Mouse (Mus musculus): ENCODE results near the gene Ube3b. TPM values are rescaled to one million over a fixed set of nuclear protein-coding genes. Genes with fewer than 3 reads are reported as not detected.

The Ube3b gene
- polyA plus RNA-seq, 1 experiment from 2014 or later, result 41.1 TPM

DNA sequence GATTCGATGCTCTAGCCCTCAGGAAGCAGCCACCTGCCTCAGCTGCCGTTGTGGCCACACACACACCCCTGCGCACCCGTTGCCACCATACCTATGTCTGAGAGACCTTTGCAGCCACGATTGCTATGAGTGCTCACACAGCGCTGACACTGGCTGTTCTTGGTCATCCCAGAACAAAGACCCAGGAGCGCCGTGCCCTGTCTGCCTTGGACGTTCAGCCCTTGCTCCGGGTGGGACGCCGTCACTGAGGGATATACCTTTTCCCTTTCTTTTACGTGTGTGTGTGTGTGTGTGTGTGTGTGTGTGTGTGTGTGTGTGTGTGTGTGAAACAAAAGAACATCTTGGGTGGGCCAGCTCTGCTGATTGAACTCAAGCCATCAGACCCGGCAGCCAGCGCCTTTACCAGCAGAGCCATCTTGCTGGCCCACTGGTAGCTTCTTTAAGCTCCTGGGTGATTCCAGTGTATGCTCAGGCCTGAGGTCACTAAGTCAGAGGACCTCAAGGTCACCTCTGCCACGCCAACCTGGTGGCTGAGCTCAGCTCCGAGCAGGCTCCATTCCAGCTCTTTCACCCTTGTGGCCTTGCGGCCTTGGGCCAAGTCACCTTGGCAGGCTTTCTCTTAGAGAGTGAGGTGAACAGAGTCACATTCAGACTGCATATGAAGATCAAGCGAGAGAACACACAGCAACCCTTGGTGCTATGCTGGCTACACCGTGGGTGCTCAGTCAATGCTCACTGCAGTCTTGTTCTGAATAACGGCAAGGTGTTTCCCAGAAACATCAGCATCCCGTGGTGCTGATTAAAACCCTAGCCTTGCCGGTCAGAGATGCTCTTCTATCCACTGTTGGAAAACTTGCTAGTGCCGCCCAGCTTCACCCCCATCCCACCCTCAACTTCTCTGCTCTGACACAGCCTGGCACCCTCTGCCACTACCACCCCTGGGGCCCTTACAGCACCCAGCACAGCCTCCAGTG, 81.9 kb downstream of the Ube3b start:
- H3K27me3 ChIP-seq (replicated peaks), result peaks cover 18% of the 10 kb centered on the region
- no peak for ATAC-seq (ENCODE audit: extremely low read depth, insufficient number of reproducible peaks, low FRiP score, low TSS enrichment)
- peaks cover 44% of the 10 kb centered on the region for H3K4me1 ChIP-seq
- no peak overlapping the region for H3K27ac ChIP-seq (replicated peaks)
- no peak overlapping the region for H3K9ac ChIP-seq
- 80% methylated on average over 23 of the region's 24 CpGs for WGBS
- H3K9me3 ChIP-seq, result no peaks in the 10 kb centered on the region
- no peak overlapping the region for H3K4me2 ChIP-seq
- H3K36me3 ChIP-seq, result no peaks in the 10 kb centered on the region
- H3K4me3 ChIP-seq, result no peak overlapping the region

GRCm38 (mm10) chr5:114464561-114464960, 84.2 kb downstream of the Ube3b start:
- no peak overlapping the region for H3K27ac ChIP-seq (replicated peaks)
- no peak overlapping the region for H3K4me3 ChIP-seq
- no peaks in the 10 kb centered on the region for H3K9me3 ChIP-seq
- H3K4me2 ChIP-seq, result no peak overlapping the region
- whole genome bisulfite sequencing, result 69% methylated on average over 2 of the region's 2 CpGs
- no peak for ATAC-seq (ENCODE audit: extremely low read depth, insufficient number of reproducible peaks, low FRiP score, low TSS enrichment)
- no peak overlapping the region for H3K9ac ChIP-seq
- peaks cover 9% of the 10 kb centered on the region; the same call in 1 of the 2 replicates for H3K27me3 ChIP-seq (replicated peaks)
- no peaks in the 10 kb centered on the region for H3K36me3 ChIP-seq
- H3K4me1 ChIP-seq, result peaks cover 44% of the 10 kb centered on the region

DNA sequence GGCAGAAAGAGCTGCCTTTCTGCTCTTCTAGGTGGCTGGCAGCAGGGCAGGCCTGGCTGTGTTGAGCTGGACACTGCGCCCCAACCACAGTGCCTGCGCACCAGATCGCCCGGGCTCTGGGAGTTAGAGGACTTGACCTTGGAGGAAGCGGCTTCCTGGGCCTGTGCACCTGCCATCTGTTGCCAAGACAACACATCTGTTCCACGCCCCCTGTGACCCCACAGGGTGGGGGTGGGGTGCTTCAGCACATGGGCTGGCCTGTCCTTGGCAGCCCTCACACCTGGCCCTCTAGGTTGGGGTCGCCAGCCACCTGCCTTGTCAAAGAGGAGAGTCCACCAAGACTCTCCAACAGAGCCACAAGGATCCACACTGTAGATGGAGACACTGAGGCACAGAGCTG, 85.2 kb downstream of the Ube3b start:
- Histone ChIP-seq H3K36me3 (no peaks in the 10 kb centered on the region), H3K9ac (0 out of 2 replicates have a peak overlapping the region, but pooled peaks have one; percentile 28)
- 72% methylated on average over 7 of the region's 7 CpGs for WGBS

DNA sequence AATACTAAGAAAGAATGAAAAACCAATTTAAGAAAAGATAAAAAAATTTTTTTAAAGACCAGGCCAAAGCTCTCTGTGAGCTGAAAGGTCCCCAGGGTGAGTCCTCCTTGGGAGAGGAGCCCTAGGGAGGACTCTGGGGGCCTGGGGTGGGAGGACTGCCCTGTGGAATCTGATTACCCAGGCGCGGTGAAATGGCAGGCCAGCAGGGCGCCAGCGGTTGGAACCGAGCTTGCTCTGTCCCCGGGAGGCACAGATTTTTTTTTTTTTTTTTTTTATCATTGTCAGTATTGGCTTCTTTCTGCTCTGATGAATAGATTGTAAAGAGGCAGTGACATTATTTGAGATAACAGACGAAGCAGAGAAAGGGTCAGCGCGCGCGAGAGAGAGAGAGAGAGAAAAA, 86.6 kb downstream of the Ube3b start:
- H3K27ac ChIP-seq (replicated peaks), result peak overlapping the region; percentile 86
- peaks cover 38% of the 10 kb centered on the region for H3K4me1 ChIP-seq
- peak overlapping the region; percentile 63 for H3K9ac ChIP-seq
- no peaks in the 10 kb centered on the region for H3K36me3 ChIP-seq
- WGBS, result under 1% methylated on average over 11 of the region's 11 CpGs
- peak overlapping the region; percentile 66 for H3K4me2 ChIP-seq
- peak overlapping the region; percentile 42 for H3K4me3 ChIP-seq
- peak; percentile 32; the same call in 1 of the 2 replicates for ATAC-seq (ENCODE audit: extremely low read depth, insufficient number of reproducible peaks, low FRiP score, low TSS enrichment)
- H3K27me3 ChIP-seq (replicated peaks), result no peaks in the 10 kb centered on the region
- H3K9me3 ChIP-seq, result no peaks in the 10 kb centered on the region

More for the DNA sequence above, 85.2 kb downstream of the Ube3b start:
- Histone ChIP-seq H3K4me3 (no peak overlapping the region), H3K27me3 (replicated peaks) (no peaks in the 10 kb centered on the region), H3K9me3 (no peaks in the 10 kb centered on the region), H3K4me1 (peaks cover 44% of the 10 kb centered on the region), H3K27ac (replicated peaks) (no peak overlapping the region), H3K4me2 (no peak overlapping the region)
- no peak for ATAC-seq (ENCODE audit: extremely low read depth, insufficient number of reproducible peaks, low FRiP score, low TSS enrichment)

DNA sequence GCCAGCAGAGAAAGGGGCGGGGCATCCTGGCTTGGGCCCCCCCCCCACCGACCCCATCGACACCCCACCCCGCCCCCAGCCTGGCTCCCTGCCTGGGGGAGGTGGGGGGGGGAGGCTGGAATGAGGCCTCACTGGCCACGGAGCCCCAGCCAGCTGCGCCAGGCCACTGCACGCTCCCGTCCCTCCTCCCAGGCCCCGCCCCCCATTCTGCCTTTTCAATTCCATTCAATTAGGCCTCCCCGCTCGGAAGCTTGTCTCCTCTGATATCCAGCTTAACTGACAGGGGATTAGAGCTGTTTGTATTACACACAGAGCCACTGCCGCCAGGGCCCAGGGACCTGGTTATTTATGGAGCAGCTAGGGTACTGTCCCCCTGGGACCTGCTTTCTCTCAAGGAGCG, 87.0 kb downstream of the Ube3b start:
- H3K9ac ChIP-seq, result peak overlapping the region; percentile 63
- no peaks in the 10 kb centered on the region for H3K36me3 ChIP-seq
- H3K27me3 ChIP-seq (replicated peaks), result no peaks in the 10 kb centered on the region
- peak overlapping the region; percentile 42 for H3K4me3 ChIP-seq
- peak overlapping the region; percentile 66 for H3K4me2 ChIP-seq
- peak overlapping the region; percentile 86 for H3K27ac ChIP-seq (replicated peaks)
- ATAC-seq (ENCODE audit: extremely low read depth, insufficient number of reproducible peaks, low FRiP score, low TSS enrichment), result peak; percentile 66; the same call in 1 of the 2 replicates
- WGBS, result 0% methylated on average over 11 of the region's 13 CpGs
- peaks cover 35% of the 10 kb centered on the region for H3K4me1 ChIP-seq
- no peaks in the 10 kb centered on the region for H3K9me3 ChIP-seq

DNA sequence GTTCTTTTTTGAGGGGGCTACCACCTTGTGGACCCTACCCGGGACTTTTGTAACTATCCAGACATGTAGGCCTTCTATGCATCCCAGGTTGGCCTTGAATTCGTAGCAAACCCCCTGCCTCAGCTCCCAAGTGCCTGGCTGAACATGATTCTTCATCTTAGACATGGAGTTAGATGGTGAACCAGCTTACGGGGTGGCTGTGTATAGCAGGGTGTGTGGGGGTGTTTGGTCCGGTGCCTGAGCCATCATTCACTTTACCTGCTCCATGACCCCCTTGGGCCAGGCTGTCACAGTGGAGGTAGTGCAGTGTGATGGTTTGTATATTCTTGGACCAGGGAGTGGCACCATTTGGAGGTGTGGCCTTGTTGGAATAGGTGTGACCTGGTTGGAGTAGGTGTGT, 87.6 kb downstream of the Ube3b start:
- H3K27ac ChIP-seq (replicated peaks), result peak overlapping the region; percentile 86
- no peaks in the 10 kb centered on the region for H3K27me3 ChIP-seq (replicated peaks)
- peak overlapping the region; percentile 42 for H3K4me3 ChIP-seq
- peaks cover 34% of the 10 kb centered on the region for H3K4me1 ChIP-seq
- WGBS, result 57% methylated on average over 4 of the region's 4 CpGs
- H3K9ac ChIP-seq, result peak overlapping the region; percentile 63
- no peaks in the 10 kb centered on the region for H3K9me3 ChIP-seq
- H3K4me2 ChIP-seq, result peak overlapping the region; percentile 66
- no peaks in the 10 kb centered on the region for H3K36me3 ChIP-seq
- no peak for ATAC-seq (ENCODE audit: extremely low read depth, insufficient number of reproducible peaks, low FRiP score, low TSS enrichment)

DNA sequence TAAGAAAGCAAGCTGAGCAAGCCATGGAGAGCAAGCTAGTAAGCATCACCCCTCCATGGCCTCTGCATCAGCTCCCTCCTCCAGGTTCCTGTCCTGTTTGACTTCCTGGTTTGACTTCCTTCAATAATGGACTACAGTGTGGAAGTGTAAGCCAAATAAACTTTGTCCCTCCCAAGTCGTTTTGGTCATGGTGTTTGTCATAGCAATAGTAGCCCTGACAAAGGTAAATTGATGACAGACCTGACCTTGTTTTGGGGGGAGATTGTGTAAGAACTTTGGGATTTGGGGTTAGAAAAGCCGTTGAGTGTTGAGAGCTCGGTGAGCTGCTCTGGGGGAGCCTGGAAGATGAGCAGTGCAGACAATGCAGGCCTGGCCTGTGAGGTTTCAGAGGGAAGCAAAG, 90.0 kb downstream of the Ube3b start:
- Histone ChIP-seq H3K27me3 (replicated peaks) (0 out of 2 replicates have a peak, but pooled peaks cover 6% of the 10 kb centered on the region), H3K4me3 (no peak overlapping the region), H3K36me3 (no peaks in the 10 kb centered on the region), H3K4me1 (peaks cover 26% of the 10 kb centered on the region), H3K9ac (no peak overlapping the region), H3K27ac (replicated peaks) (no peak overlapping the region), H3K4me2 (no peak overlapping the region), H3K9me3 (no peaks in the 10 kb centered on the region)
- no peak for ATAC-seq (ENCODE audit: extremely low read depth, insufficient number of reproducible peaks, low FRiP score, low TSS enrichment)
- 66% methylated on average over 3 of the region's 3 CpGs for WGBS

Small RNAs within 50 kb of the gene (microRNA-seq; reads per million reads assigned to microRNA genes)
- not detected for gene Mir7027

Other genes starting within 250 kb of the Ube3b start
- 8.9 and 9.5 TPM in 2 replicates for gene Acacb, start 234.1 kb upstream of the Ube3b start, polyA plus RNA-seq (2015; fragmentation: Nextera tagmentation; extraction: Ambion mirVana)
- not detected in 2 replicates for gene Foxn4, start 106.8 kb upstream of the Ube3b start, polyA plus RNA-seq (2015; fragmentation: Nextera tagmentation; extraction: Ambion mirVana)
- gene Myo1h, start 91.4 kb upstream of the Ube3b start, polyA plus RNA-seq (2015; fragmentation: Nextera tagmentation; extraction: Ambion mirVana), result 0.68 and 0.86 TPM in 2 replicates
- 87.9 and 93.7 TPM in 2 replicates for gene Kctd10, start 99 bp upstream of the Ube3b start, polyA plus RNA-seq (2015; fragmentation: Nextera tagmentation; extraction: Ambion mirVana)
- gene Mmab, start 63.5 kb downstream of the Ube3b start, polyA plus RNA-seq (2015; fragmentation: Nextera tagmentation; extraction: Ambion mirVana), result 22.8 and 24.4 TPM in 2 replicates
- 20.1 and 21.0 TPM in 2 replicates for gene Mvk, start 63.7 kb downstream of the Ube3b start, polyA plus RNA-seq (2015; fragmentation: Nextera tagmentation; extraction: Ambion mirVana)
- gene Fam222a, start 187.4 kb downstream of the Ube3b start, polyA plus RNA-seq (2015; fragmentation: Nextera tagmentation; extraction: Ambion mirVana), result 0.59 and 0.79 TPM in 2 replicates